Mouse (Mus musculus): Measurements from ENCODE around the gene Ptprn2. TPM values are rescaled to one million over a fixed set of nuclear protein-coding genes. Genes with fewer than 3 reads are reported as not detected.

Gene Ptprn2
- total and polyA plus RNA-seq, 3 experiments, result 0.22 TPM; not detected in 2

DNA sequence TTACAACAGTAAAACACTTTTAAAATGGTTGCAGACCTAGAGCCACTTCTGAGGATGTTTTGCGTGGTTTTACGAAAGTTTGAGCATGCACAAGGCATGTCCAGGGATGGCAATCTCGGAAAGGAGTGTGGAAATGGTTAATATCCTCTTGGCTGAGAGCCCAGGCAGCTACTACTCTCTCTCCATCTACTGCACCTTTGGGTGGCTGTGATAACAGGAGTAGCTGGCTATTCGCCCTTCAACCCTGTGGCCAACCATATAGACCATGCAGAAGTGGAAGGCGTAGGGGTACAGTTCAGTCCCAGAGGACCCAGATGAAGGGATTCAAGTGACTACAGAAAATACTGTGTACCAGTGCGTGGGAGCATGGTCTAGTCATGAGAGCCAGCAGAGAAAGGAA, 655.9 kb downstream of the Ptprn2 start:
- Histone ChIP-seq H3K4me1 (ENCODE audit: insufficient read depth, low read depth, low read length) (no peaks in the 10 kb centered on the region), H3K4me3 (ENCODE audit: low read depth, low read length) (no peak overlapping the region), H3K27me3 (ENCODE audit: insufficient read depth, low read length) (no peaks in the 10 kb centered on the region), H3K9me3 (replicated peaks) (peaks cover 78% of the 10 kb centered on the region), H3K36me3 (replicated peaks) (no peaks in the 10 kb centered on the region)
- ATAC-seq (ENCODE audit: extremely low read depth, insufficient number of reproducible peaks, low FRiP score, poor library complexity, severe bottlenecking) (no peak), DNase-seq (ENCODE audit: low spot score) (no peak)
- TF ChIP-seq POLR2AphosphoS5 (IDR thresholded peaks at IDR 0.05; ENCODE audit: insufficient replicate concordance, low read depth, low read length) (no peak), TAL1 (conservative IDR thresholded peaks at IDR 0.05; ENCODE audit: low read depth, low read length) (no peak), GATA2 (IDR thresholded peaks at IDR 0.05; ENCODE audit: borderline replicate concordance, low read depth, low read length) (no peak), CTCF (IDR thresholded peaks at IDR 0.05; ENCODE audit: low read depth, low read length) (no peak), GATA1 (IDR thresholded peaks at IDR 0.05; ENCODE audit: borderline replicate concordance, low read length) (no peak)

DNA sequence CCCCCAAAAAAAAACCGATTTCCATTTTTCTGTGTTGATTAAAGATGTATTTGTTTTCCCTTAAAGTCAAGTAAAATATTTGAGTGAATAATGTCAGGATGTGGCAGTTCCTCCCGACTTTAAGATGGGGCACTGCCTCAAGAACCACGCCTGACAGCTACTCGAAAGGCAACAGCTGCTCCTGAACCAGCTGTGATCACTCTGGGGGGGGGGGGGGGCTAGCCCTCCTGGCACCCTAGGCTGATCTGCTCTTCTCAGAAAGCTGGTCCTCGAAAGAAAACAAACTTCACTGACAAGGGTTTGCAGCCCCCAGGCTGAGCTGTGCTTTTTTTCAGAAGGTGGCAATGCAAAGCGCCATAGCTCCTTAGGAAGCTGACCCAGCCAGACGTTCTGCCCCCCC, 663.7 kb downstream of the Ptprn2 start:
- ATAC-seq (ENCODE audit: extremely low read depth, insufficient number of reproducible peaks, low FRiP score, poor library complexity, severe bottlenecking) (no peak), DNase-seq (ENCODE audit: low spot score) (no peak)
- peaks cover 59% of the 10 kb centered on the region for H3K9me3 ChIP-seq (replicated peaks)
- no peaks in the 10 kb centered on the region for H3K4me1 ChIP-seq (ENCODE audit: insufficient read depth, low read depth, low read length)
- peaks cover 2% of the 10 kb centered on the region; the same call in 1 of the 2 replicates for H3K27me3 ChIP-seq (ENCODE audit: insufficient read depth, low read length)
- H3K4me3 ChIP-seq (ENCODE audit: low read depth, low read length), result no peak overlapping the region
- TF ChIP-seq TAL1 (conservative IDR thresholded peaks at IDR 0.05; ENCODE audit: low read depth, low read length) (no peak), POLR2AphosphoS5 (IDR thresholded peaks at IDR 0.05; ENCODE audit: insufficient replicate concordance, low read depth, low read length) (no peak), GATA1 (IDR thresholded peaks at IDR 0.05; ENCODE audit: borderline replicate concordance, low read length) (no peak), GATA2 (IDR thresholded peaks at IDR 0.05; ENCODE audit: borderline replicate concordance, low read depth, low read length) (no peak), CTCF (IDR thresholded peaks at IDR 0.05; ENCODE audit: low read depth, low read length) (no peak)
- H3K36me3 ChIP-seq (replicated peaks), result no peaks in the 10 kb centered on the region

DNA sequence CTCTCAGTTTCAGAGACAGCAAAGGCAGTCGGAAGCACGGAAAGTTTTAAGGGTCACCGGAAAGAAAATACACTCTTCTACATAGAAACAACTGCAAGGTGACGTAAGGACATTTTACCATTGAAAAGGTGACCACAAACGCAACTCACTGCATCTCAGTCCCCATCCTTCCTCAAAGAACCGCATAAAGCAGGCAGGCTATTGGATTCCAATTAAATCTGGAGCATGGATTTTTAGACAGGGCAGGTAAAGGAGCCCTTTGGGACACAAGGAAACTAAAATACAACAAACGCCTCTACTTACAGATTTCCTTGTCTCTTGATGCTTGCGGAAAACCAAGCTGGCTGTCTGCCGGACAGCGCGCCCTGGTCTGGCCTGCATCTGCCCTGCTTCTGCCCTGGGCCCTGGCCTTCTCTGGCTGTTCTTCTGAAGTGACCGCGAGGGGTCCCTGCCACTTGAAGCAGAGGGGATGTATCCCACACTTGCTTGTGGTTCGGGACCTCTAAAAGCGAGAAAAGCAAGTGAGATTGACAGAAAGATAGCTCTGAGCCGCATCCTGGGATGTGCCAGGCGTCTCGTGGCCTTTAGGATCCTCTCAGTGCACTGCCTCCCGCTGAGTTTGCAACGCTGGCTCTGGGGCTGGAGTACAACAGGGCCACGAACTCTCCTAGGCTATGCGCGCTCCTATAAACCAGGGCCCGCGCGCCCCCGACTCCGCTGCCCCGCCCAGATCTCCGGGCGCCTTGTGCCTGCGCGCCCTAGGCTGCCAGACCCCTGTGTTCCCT, 665.3 kb downstream of the Ptprn2 start:
- no peak for DNase-seq (ENCODE audit: low spot score)
- no peaks in the 10 kb centered on the region for H3K4me1 ChIP-seq (ENCODE audit: insufficient read depth, low read depth, low read length)
- no peaks in the 10 kb centered on the region for H3K36me3 ChIP-seq (replicated peaks)
- ATAC-seq (ENCODE audit: extremely low read depth, insufficient number of reproducible peaks, low FRiP score, poor library complexity, severe bottlenecking), result no peak
- no peak overlapping the region; the same call in 1 of the 2 replicates for H3K4me3 ChIP-seq (ENCODE audit: low read depth, low read length)
- H3K27me3 ChIP-seq (ENCODE audit: insufficient read depth, low read length), result peaks cover 2% of the 10 kb centered on the region; the same call in 1 of the 2 replicates
- peaks cover 65% of the 10 kb centered on the region for H3K9me3 ChIP-seq (replicated peaks)
- TF ChIP-seq GATA1 (IDR thresholded peaks at IDR 0.05; ENCODE audit: borderline replicate concordance, low read length) (no peak), TAL1 (conservative IDR thresholded peaks at IDR 0.05; ENCODE audit: low read depth, low read length) (no peak), POLR2AphosphoS5 (IDR thresholded peaks at IDR 0.05; ENCODE audit: insufficient replicate concordance, low read depth, low read length) (no peak), CTCF (IDR thresholded peaks at IDR 0.05; ENCODE audit: low read depth, low read length) (no peak), GATA2 (IDR thresholded peaks at IDR 0.05; ENCODE audit: borderline replicate concordance, low read depth, low read length) (no peak)

DNA sequence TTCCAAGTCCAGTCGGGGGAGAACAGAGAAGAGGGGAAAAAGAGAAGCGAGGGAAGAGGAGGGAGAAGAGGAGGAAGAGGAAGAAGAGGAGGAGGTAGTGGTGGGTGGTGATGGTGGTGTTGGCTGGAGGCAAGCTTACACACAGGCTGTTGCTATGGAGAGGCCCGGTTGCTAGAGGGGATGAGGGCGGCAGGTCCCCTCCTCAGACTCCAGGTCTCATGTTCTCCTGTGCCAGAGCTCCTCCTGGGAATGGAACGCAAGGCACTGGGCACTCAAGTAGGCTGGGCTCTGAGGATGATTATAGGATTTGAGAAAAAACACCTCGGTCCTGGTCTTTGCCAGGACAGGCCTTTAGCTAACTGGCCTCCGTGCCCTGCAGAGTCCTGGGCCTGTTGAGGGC, 666.1 kb downstream of the Ptprn2 start:
- no peak for ATAC-seq (ENCODE audit: extremely low read depth, insufficient number of reproducible peaks, low FRiP score, poor library complexity, severe bottlenecking)
- no peak for DNase-seq (ENCODE audit: low spot score)
- H3K9me3 ChIP-seq (replicated peaks), result peaks cover 67% of the 10 kb centered on the region
- TF ChIP-seq GATA1 (IDR thresholded peaks at IDR 0.05; ENCODE audit: borderline replicate concordance, low read length) (no peak), GATA2 (IDR thresholded peaks at IDR 0.05; ENCODE audit: borderline replicate concordance, low read depth, low read length) (no peak), CTCF (IDR thresholded peaks at IDR 0.05; ENCODE audit: low read depth, low read length) (no peak), POLR2AphosphoS5 (IDR thresholded peaks at IDR 0.05; ENCODE audit: insufficient replicate concordance, low read depth, low read length) (no peak), TAL1 (conservative IDR thresholded peaks at IDR 0.05; ENCODE audit: low read depth, low read length) (no peak)
- H3K27me3 ChIP-seq (ENCODE audit: insufficient read depth, low read length), result peaks cover 2% of the 10 kb centered on the region; the same call in 1 of the 2 replicates
- no peaks in the 10 kb centered on the region for H3K36me3 ChIP-seq (replicated peaks)
- H3K4me3 ChIP-seq (ENCODE audit: low read depth, low read length), result no peak overlapping the region
- H3K4me1 ChIP-seq (ENCODE audit: insufficient read depth, low read depth, low read length), result no peaks in the 10 kb centered on the region

DNA sequence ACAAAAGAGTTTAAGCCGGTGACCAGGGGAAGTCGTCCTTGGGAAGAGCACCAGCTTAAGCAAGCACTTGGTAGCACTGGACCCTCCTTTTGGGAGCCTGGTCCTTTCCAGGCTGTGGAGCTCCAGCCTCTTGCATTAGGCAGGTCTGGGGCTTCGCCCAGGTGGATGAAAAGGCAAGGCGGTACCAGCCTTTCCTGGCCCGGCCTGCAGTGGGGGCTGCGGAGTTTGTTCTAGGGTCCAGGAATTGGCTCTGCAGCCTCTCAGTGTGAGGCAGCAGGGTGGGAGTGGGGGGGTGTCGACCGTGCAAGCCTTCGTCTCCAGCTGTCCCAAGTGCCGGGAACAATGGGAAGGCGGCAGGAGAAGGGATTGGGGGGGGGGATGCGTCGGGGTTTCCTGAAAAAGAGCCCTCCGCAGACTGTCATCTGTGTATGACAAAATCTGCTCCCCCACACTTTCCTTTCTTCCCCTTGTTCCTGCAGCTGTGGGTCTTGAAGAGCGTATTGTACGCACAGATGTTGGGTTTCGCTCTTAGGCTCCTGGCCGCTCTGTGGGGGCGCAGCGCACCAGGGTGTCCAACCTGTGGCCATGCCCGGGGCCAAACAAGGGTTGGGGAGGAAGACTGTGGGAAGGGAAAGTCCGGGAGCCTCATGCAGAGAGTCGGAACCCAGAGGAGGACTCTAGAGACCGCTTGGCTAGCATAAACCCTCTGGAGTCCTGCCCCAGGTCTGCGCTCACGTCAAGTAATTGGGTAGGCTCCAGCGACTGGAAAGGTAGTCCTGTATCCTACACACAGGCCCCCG, 667.0 kb downstream of the Ptprn2 start:
- H3K9me3 ChIP-seq (replicated peaks), result peaks cover 63% of the 10 kb centered on the region
- H3K4me3 ChIP-seq (ENCODE audit: low read depth, low read length), result no peak overlapping the region
- DNase-seq (ENCODE audit: low spot score) (no peak), ATAC-seq (ENCODE audit: extremely low read depth, insufficient number of reproducible peaks, low FRiP score, poor library complexity, severe bottlenecking) (no peak)
- peaks cover 2% of the 10 kb centered on the region; the same call in 1 of the 2 replicates for H3K27me3 ChIP-seq (ENCODE audit: insufficient read depth, low read length)
- no peak for TF ChIP-seq CTCF (IDR thresholded peaks at IDR 0.05; ENCODE audit: low read depth, low read length)
- no peak for TF ChIP-seq POLR2AphosphoS5 (IDR thresholded peaks at IDR 0.05; ENCODE audit: insufficient replicate concordance, low read depth, low read length)
- no peak for TF ChIP-seq TAL1 (conservative IDR thresholded peaks at IDR 0.05; ENCODE audit: low read depth, low read length)
- TF ChIP-seq GATA2 (IDR thresholded peaks at IDR 0.05; ENCODE audit: borderline replicate concordance, low read depth, low read length), result no peak
- no peak for TF ChIP-seq GATA1 (IDR thresholded peaks at IDR 0.05; ENCODE audit: borderline replicate concordance, low read length)
- no peaks in the 10 kb centered on the region for H3K36me3 ChIP-seq (replicated peaks)
- no peaks in the 10 kb centered on the region for H3K4me1 ChIP-seq (ENCODE audit: insufficient read depth, low read depth, low read length)

DNA sequence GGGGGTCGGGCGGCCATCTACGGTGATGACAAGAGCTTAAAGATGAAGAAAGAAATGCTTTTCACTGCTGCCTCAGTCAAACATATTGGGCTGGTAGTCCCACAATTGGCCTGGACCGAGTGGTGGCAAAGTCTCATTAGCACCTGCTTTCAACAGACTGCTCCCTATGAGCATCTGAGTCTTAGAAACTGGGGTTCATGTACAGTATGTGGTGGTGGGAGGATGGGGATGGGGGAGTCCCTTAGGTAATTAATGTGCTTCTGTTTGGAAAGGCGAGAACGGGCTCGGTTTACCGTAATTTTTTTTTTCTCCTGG, 667.6 kb downstream of the Ptprn2 start:
- peaks cover 2% of the 10 kb centered on the region; the same call in 1 of the 2 replicates for H3K27me3 ChIP-seq (ENCODE audit: insufficient read depth, low read length)
- TF ChIP-seq GATA2 (IDR thresholded peaks at IDR 0.05; ENCODE audit: borderline replicate concordance, low read depth, low read length), result no peak
- TF ChIP-seq CTCF (IDR thresholded peaks at IDR 0.05; ENCODE audit: low read depth, low read length), result no peak
- no peak for TF ChIP-seq GATA1 (IDR thresholded peaks at IDR 0.05; ENCODE audit: borderline replicate concordance, low read length)
- TF ChIP-seq TAL1 (conservative IDR thresholded peaks at IDR 0.05; ENCODE audit: low read depth, low read length), result no peak
- no peak for TF ChIP-seq POLR2AphosphoS5 (IDR thresholded peaks at IDR 0.05; ENCODE audit: insufficient replicate concordance, low read depth, low read length)
- no peak for ATAC-seq (ENCODE audit: extremely low read depth, insufficient number of reproducible peaks, low FRiP score, poor library complexity, severe bottlenecking)
- H3K9me3 ChIP-seq (replicated peaks), result peaks cover 68% of the 10 kb centered on the region
- DNase-seq (ENCODE audit: low spot score), result no peak
- H3K4me1 ChIP-seq (ENCODE audit: insufficient read depth, low read depth, low read length), result no peaks in the 10 kb centered on the region
- no peaks in the 10 kb centered on the region for H3K36me3 ChIP-seq (replicated peaks)
- no peak overlapping the region for H3K4me3 ChIP-seq (ENCODE audit: low read depth, low read length)
